Mouse (Mus musculus): ENCODE measurements around the gene Pgap3.

The Pgap3 gene

DNA sequence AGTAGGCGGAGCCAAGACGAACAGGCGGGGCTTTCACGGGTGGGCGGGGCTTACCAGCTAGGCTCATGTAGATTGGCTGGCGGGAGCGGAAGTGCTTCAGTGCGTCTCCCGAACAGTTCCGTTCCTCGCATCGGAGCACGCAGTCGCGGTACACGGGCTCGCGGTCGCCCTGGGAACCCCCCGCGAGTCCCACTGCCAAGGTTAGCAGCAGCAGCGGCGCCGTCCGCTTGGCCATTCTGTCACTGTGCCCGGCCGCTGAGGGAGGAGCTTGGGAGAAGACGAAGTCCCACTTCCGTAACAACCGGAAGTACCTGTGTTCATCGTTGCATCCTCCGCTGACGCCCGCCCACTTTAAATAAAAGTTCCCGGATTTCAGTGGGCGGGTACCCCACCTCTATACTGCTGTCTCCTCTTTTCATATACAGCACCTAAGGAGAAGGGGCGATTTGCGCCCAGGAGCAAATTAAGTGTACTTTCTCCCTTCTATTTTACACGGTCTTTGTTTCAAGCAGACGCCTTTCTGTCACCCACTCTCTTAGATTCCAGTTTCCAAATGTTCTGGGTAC lies at the start of gene Pgap3:
Gene Pgap3, minus strand, starts transcription at position 330 of the 566 bp plus-strand sequence.
- peak; percentile 96 for DNase-seq (ENCODE audit: low read depth)

DNA sequence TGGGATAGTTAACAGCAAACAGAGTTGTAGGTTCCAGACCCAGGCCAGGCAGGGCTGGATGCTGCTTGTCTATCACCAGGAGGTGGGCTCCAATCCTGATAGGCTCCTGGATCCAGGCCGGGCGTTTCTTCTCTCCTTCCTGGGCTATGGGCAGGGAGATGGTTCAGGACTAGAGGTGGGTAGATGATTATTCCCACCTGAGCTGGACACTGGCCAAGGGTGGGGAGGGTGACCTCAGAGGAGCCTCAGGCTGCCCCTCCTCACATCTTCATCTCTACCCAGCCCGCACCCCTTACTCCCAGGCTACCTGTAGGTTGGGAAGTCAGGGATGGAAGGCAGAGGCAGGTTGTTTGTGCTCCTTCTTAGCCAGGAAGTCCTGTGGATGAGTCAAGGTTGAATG lies 49.1 kb upstream of the Pgap3 start:
- no peak for DNase-seq (ENCODE audit: low read depth)

DNA sequence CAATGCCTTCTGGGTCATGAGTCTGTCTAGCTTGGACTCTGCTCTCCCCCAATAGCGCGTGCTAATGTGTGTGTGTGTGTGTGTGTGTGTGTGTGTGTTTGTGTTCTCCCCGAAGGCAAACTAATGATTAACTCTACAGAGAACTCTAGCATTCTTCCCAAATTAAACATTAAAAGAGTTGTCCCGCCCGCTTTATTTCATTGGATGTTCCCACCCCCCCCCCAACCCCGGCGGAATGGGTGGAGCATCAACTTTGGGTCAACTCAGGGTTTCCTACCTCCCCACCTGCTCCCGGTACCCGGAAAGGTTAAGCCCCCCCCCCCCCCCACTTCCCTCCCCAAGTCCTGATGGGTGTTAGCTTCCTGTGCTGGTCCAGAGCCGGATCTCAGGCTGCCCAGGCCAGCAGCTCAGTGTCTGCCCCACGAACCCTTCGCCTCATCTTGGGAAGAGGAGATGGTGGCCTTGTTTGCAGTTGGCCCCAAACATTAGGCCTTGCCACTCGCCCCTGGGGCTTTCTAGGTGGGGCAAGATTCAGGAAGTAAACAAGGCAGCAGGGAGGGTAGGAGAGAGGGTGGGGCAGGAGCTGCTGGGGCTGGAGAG lies 48.0 kb upstream of the Pgap3 start:
- peak; percentile 51 for DNase-seq (ENCODE audit: low read depth)

DNA sequence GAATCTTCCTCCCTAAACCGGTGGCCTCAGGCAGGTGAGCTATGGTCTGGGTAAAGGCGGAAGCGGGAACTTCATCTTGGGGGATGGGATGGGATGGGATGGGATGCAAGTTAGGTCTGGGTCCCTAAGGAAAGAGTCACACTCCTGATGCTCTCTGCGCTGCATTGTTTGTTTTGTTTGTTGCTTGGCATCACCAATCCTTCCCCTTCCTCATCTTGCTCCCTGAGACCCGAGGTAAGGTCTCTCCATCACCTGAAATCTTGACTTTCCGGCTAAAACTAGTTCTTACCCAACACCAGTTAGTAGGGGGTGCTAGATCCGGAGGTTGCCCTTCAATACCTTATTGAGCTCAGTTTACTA lies 47.2 kb upstream of the Pgap3 start:
- no peak for DNase-seq (ENCODE audit: low read depth)

DNA sequence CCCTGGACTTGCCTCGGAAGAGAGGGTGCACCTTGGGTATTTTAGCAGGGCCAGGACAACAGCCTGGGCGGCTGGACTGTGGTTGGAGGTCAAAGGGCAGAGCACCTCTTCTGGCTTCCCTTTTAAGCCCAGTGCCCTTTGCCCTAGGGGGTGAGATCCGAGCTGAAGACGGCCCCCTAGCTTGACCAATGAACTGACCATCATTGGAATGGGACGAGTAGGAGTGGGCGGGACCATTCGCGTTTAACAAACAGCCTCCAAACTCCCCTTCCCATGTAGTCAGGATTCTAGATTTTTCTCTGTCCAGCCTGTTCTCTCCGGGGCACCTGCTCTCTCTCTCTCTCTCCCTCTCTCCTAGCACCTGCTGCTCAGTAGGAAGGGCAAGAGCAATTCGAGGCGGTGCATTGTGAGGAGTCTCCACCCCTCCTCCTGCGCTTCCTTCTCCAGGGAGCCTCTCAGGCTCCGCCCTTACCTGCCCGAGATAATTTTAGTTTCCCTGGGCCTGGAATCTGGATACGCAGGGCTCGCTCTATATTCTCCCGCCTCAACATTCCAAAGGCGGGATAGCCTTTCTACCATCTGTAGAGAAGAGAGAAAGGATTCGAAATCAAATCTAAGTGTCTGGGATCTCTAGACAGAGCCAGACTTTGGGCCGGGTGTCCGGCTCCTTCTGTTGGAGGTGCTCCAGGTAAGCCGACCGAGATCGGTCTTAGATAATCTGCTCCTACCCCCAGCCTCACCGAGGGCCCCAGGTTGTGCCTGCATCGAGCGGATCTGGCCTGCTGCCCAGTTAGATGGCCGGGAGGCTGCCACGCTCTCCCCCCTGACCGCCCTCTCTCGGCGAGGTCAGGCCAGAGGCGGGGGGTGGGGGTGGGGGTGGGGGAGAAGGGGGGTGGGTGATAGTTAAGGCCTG lies 46.5 kb upstream of the Pgap3 start:
- DNase-seq (ENCODE audit: low read depth), result no peak

DNA sequence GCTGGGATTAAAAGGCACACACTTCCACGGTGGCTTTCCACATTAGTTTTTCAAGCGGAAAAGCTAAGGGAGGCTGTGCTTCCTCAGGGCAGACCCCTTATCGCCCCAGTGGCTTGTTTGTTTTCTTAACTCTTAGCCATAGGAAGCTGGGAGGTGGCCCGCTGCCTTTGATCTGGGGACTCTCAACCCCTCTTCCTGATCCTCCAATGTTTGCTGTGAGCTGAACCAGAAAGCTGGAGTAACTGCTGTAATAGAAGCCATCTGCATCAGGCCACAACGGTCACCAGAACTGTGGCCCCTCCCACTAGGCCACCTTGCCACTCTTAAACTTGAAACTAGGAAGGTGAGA lies 45.9 kb upstream of the Pgap3 start, which contains the start of gene Grb7:
Gene Grb7, plus strand, starts transcription at position 182 of the 349 bp plus-strand sequence.
- no peak for DNase-seq (ENCODE audit: low read depth)

DNA sequence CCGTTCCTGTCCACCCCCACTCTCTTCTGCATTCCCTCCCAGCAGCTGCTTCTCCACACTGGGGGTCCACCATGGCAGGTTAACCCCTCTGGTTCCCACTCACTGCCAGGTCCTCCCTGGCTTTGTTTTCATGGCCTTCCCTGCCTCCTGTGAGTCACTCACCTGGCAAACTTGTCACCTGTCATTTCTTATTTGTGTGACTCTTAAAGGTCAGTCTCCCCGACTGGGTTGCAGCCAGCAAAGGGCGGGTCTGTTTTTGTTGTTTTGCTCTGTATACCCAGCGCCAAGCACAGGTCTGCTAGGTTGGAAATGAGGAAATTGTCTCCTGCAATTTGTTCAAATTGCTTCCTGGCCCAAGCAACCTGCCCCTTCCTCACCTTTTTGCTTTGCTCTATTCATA lies 45.4 kb upstream of the Pgap3 start:
- no peak for DNase-seq (ENCODE audit: low read depth)

DNA sequence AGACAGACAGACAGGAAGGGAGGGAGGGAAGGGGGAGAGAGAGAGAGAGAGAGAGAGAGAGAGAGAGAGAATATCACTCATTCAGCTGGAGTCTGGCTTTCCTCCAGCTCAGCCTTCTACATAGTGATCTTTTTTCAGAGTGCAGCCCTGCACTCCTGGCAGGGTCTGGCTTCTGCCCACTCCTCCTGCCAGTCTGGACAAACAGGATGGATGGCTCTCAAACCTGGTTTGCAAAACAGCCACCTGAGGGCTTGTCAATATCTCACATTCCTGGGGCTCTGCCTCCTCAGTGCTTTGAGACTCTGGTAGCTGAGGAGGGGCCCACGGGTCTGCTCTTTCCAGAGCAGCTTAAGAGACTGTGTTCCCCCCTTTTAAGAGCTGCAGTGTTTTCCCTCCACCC lies 44.9 kb upstream of the Pgap3 start:
- no peak for DNase-seq (ENCODE audit: low read depth)

DNA sequence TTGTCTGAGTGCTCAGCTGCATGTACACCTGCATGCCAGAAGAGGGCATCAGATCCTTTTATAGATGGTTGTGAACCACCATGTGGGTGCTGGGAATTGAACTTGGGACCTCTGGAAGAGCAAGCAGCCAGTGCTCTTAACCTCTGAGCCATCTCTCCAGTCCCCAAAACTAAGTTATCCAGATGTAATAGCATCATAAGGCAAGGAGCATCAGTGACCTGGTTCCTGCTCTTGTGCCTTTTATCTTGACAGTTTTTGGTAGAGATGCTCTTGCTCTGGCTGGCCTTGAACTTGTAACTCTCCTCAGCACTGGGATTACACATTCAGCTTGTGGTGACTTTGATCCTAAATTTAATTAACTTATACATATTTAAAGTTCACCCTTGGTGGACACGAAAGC lies 43.4 kb upstream of the Pgap3 start:
- DNase-seq (ENCODE audit: low read depth), result no peak

DNA sequence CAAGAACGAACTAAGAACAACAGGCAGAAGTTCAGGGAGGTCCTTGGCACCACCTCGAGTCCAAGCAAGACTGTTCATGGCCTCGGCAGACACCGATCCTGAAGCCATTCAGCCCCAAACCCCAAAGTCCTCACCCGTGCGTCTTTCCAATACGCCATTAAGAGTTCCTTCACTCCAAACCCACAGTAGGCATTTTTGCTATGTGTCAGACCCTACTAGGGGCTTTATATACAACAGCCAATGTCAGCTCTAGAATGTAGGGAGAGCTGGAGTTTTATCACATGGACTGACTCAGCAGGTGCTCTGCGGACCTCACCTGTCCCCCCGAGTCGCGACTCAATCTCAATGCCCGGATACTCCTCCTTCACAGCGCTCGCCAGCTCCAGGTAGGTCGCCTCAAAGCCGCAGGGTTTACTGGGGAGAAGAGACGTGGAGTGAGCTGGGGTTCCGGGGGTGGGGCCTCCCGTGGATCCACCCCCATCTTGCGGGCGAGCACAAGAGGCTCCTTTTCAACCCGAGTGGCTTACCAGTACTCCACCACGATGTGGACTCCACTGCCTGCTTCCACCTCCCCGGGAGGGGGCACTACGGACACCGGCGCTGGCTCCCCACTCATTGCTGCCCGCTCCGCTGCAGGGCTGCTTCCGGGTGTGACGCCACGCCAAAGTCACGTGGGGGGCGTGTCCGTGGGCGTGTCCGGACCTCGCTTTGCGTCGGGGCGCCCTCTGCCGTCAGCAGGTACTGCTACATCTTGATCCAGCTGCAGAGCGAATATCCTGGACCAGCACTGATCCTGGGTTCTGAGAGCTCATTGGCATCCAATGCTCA lies 38.3 kb upstream of the Pgap3 start, which contains the start of gene Mien1:
Gene Mien1, minus strand, starts transcription at position 661 of the 828 bp plus-strand sequence.
- peak; percentile 93 for DNase-seq (ENCODE audit: low read depth)

DNA sequence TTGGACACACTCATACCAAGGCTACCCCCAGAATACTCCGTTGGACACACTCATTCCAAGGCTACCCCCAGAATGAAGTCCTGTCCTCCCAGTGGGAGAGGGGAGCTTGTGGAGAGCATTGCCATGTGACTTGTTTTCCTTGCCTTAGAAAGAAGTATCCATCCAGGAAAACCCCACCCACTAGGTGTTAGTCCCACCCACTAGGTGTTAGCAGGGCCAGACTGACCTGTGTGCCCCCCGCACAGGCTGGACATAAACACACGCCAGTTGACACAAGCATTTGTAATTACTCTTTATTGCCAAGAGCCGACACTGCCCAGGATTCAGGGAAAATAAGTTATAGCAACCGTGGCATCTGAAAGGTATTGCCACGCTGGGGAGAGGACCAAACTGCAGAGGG lies 37.2 kb upstream of the Pgap3 start:
- no peak for DNase-seq (ENCODE audit: low read depth)

DNA sequence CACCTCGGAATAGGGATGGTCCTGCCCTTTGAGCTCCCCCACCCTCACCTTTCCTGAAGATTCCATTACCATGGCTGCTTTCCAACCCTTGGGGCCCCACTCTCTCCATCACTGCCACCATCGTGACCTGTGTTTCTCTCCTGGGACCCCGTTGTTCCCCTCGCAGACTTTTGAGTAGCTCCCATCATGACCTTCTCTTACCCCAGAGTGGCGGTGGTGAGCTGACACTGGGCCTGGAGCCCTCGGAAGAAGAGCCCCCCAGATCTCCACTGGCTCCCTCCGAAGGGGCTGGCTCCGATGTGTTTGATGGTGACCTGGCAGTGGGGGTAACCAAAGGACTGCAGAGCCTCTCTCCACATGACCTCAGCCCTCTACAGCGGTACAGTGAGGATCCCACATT lies 35.4 kb upstream of the Pgap3 start:
- no peak for DNase-seq (ENCODE audit: low read depth)

DNA sequence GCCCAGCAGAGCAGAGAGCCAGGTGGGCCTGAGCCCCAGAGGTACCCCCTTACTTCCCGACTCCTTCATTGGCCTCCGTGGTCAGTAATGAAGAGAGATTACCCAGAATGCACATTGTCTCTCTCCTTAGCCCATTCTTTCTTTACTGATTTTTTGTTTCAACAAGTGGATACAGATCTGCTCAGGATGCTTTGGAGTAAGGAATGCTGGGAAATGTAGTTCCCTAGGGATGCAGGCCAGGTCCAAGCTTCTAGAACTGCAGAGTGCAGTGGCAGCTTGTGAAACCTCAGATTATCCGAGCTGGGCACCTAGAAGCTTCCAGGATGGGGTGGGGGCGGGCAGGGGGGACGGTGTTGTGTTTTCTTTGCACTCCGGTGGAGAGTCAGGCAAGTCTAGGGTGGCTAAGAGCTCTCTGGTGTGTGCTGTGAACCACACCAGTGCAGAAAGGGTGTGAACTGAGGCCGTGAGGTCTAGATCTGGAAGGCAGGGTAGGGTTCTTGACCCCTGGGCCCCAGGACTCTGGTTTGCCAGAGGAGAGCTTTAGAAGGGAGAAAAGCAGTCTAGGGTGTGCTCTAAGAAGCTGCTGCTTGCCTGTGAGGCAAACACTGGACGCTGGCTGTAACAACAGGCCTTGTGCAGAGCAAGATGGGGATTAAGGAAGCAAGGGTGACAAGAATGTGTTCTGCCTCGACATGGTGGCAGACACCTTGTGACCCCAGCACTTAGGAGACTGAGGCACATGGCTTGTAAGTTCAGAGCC lies 31.6 kb upstream of the Pgap3 start:
- no peak for DNase-seq (ENCODE audit: low read depth)

DNA sequence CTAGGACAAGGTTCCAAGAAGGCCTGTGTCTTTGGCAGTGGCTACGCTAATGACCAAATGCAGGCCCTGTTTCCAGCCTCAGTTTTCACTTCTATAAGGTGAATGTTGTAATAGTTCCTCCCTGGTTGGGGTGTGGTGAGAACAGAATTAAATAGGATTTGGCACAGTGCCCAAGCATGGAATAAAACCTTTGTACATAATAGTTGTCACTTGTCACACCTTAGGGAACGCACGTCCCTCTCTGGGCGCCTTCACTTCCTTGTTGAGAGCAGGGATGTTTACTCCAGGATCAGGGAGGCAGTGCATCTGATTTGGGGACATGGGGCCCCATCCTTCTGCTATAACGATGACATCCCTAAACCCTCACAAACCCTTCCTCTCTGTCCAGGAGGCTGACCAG lies 28.1 kb upstream of the Pgap3 start:
- no peak for DNase-seq (ENCODE audit: low read depth)

DNA sequence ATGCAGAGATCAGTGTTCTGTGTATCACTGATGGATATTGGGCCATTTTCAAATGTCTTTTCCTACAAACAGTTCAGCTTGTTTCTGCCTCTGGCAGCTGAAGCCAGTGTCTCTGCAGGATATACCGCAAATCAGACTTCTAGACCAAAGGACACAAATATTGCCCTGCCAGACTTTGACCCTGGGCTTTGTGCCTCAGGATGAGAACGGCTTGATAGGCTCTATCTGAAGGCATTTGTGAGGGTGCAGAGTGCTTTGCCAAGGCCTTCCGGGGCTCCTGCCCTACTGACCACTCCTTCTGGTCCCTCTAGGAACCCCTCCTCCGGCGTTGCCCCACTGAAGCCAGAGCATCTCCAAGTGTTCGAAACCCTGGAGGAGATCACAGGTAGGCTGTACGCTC lies 26.3 kb upstream of the Pgap3 start:
- no peak for DNase-seq (ENCODE audit: low read depth)

DNA sequence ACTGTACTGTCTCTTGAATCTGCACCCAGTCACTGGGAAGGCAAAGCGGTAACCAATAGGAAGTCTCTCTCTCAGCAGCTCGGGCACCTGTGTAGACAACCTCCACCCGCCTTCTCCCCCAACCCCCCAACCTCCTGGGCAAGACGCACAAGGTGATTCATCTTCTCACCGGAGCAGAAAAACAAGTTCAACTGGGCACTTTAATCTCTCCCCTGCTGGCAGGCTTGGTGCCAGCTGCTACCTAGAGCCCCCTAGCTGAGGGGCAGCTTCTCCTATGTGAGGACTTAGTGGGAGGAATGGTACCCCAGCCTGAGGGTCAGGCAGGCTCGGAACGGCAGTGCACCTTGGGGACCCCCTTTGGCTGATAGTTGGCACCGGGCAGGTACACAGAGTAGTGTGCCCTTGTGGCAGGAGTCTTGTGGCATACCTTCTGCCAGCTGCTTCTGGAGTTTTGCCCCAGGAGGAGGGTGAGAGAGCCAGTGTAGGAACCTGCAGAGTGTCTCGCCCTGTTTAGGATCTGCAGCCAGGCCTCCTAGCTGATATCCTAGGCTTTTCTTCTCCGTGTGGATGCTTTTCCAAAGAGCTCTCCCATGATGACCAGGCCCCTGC lies 18.8 kb upstream of the Pgap3 start:
- no peak for DNase-seq (ENCODE audit: low read depth)

DNA sequence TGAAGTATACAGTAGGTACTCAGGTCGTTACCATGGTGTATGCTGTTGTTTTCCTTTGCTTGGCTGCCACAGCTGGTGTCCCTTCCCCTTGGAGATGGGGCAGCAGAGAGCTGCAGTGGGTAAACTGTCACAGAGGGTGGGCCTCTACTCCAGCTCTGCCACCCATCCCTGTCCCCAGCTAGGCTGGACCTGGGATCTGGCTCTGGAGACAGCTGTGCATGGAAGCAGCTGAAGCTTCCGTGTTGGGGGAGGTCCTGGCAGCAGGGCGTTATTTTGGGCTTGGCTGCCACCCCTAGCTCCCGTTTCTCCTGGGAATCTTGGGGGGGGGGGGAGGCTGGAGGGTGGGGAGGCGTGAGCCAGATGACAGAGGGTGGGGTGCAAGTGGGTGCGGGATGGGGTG lies 18.0 kb upstream of the Pgap3 start:
- DNase-seq (ENCODE audit: low read depth), result no peak

DNA sequence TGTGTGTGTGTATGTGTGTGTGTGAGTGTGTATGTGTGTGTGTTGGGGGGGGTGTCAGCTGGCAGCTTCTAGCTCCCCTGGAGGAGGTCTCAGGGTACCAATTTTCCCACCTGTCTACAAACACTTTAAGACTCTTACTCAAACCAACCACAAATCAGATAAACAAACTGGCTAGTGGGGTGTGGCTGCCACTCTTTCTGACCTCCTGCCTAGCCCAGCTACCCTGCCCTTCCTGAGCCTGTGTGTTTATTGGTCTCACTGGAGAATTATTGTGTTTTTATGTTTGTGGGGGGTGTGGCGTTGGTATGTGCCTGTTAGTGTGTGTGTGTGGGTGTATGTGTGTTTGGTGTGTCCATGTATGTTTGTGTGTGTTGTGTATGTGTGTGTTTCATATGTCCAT lies 16.8 kb upstream of the Pgap3 start:
- no peak for DNase-seq (ENCODE audit: low read depth)

DNA sequence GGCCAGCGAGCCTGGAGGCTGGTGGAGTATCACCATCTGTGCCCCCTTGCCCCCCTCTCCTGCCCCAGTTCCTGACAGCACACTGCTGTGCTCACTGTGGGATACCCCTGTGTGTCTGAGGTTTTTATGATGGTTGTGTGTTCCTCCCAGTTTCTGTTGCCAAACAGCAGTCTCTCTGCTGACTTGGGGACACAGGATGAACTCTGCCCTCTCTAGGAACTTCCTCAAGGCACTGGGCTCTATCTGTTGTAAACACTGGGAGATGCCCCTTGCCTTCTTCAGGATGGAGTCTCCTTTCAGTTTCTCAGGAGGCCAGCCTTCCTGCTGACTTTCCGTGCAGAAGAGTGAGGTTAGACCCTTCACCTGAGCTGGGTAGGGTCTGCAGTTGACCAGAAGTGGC lies 13.9 kb upstream of the Pgap3 start:
- DNase-seq (ENCODE audit: low read depth), result no peak

DNA sequence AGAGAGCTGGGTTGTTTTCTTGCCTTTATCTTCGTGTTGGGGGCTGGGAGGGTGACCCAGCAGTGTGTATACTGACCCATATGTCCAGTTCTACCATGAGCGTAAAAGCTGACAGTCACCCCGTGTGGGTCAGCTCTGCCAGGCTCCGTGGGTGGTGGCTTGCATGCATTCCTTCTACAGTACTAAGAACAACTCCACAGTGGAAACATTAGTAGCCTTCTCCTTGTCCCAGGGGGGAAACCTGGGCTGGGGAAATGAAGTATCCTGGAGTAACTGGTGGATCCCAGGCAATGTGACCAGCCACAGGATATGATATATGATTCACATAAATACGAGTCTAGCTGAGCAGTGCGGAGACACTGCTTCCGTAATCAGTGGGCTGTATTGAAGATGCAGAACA lies 13.4 kb upstream of the Pgap3 start:
- no peak for DNase-seq (ENCODE audit: low read depth)

DNA sequence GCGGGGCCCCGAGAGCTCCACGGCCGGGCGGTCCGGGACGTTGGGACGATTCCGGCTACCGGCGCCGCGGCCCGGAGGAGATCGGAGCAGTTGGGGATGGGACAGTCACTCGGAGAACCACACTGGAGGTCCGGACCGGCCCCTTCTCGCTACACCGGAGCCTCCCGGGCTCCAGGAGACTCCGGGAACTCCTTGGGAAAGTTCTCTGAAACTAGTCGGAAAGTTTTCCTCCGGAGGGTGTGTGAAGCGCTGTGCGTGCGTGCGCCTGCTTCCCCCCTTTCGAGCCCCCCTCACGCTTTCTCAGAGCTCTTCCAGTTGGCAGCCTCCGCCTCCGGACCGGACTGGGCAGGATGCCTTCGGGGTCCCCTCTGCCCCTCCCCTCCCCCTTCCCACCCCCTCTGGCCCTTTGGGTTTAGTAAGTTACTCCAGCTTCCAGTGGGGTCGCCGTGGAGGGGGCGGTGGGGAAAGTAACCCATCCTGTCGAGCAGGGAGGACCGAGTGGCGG lies 12.6 kb upstream of the Pgap3 start:
- no peak for DNase-seq (ENCODE audit: low read depth)

All from 416B (cell line).